Mouse (Mus musculus) small intestine, adult 2 months (tissue): ENCODE measurements at regions not wholly inside any gene's neighbourhood (a gene's known extent, or its start where the extent isn't known, plus 50 kb on each side); places are given as distances from the start of the nearest gene placed in this dataset.

Source experiments
- CTCF ChIP-seq: fragments of 200-500 bp; IDR thresholded peaks from 2 replicates; pipeline ENCODE4 v1.5.1; 2012; ENCODE audit warnings: low read depth, mild to moderate bottlenecking, control low read depth, inconsistent platforms, low read length, moderate library complexity, mixed read lengths; ENCODE audit not compliant: insufficient replicate concordance, insufficient read length; ENCODE audit errors: extremely low read depth
- POLR2A ChIP-seq: fragments of 200-500 bp; IDR thresholded peaks from 2 replicates; pipeline ENCODE4 v1.6.1; 2012; ENCODE audit warnings: low read depth, mild to moderate bottlenecking, control low read depth, inconsistent platforms, low read length, moderate library complexity

DNA sequence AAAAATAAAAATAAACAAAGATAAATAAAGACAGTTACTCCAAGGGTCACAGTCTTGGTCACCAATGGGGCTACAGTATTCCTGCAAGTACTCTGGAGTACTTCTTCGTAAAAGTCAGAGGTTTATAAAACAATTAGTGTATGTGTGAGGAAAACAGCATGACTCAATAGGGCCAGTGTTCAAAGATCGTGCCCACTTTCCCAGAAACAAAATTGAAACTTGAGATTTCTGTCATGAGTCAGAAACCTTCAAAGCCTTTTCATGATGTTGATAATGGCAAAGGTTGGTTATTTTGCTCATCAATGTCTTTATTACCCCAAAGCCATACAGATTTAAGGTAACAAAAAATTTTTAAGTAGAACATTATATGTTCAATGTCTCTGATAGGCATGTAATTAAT is 53.1 kb upstream of the Ctla4 start:
- no peak for TF ChIP-seq CTCF
- no peak for TF ChIP-seq POLR2A
